Mouse (Mus musculus): ENCODE measurements at regions not wholly inside any gene's neighbourhood (a gene's known extent, or its start where the extent isn't known, plus 50 kb on each side); places are given as distances from the start of the nearest gene placed in this dataset.

GRCm38 (mm10) chr16:50709727-50710126 lies 118.8 kb upstream of the Ccdc54 start:
- no peak for DNase-seq (ENCODE audit: low spot score)

GRCm38 (mm10) chr16:50707906-50708305 lies 117.0 kb upstream of the Ccdc54 start:
- DNase-seq (ENCODE audit: low spot score) = no peak

GRCm38 (mm10) chr16:50705921-50706320 lies 115.0 kb upstream of the Ccdc54 start:
- DNase-seq (ENCODE audit: low spot score) = no peak

- DNase-seq (ENCODE audit: low spot score) = no peak
Observed at GRCm38 (mm10) chr16:50700811-50701517, 110.0 kb upstream of the Ccdc54 start.

- DNase-seq (ENCODE audit: low spot score) = no peak
Observed at GRCm38 (mm10) chr16:50700123-50700522, 109.2 kb upstream of the Ccdc54 start.

GRCm38 (mm10) chr16:50697722-50698121 lies 106.8 kb upstream of the Ccdc54 start:
- DNase-seq (ENCODE audit: low spot score) = no peak

- no peak for DNase-seq (ENCODE audit: low spot score)
Observed at GRCm38 (mm10) chr16:50696052-50696451, 105.1 kb upstream of the Ccdc54 start.

GRCm38 (mm10) chr16:50694045-50694444 lies 103.1 kb upstream of the Ccdc54 start:
- DNase-seq (ENCODE audit: low spot score) = no peak

GRCm38 (mm10) chr16:50690818-50691217 lies 99.9 kb upstream of the Ccdc54 start:
- no peak for DNase-seq (ENCODE audit: low spot score)

- DNase-seq (ENCODE audit: low spot score) = no peak
Observed at GRCm38 (mm10) chr16:50689525-50689924, 98.6 kb upstream of the Ccdc54 start.

GRCm38 (mm10) chr16:50688818-50689506 lies 98.0 kb upstream of the Ccdc54 start:
- DNase-seq (ENCODE audit: low spot score) = no peak

GRCm38 (mm10) chr16:50679698-50680097 lies 88.7 kb upstream of the Ccdc54 start:
- DNase-seq (ENCODE audit: low spot score) = no peak

GRCm38 (mm10) chr16:50673339-50673738 lies 82.4 kb upstream of the Ccdc54 start:
- DNase-seq (ENCODE audit: low spot score) = no peak

GRCm38 (mm10) chr16:50672713-50673112 lies 81.8 kb upstream of the Ccdc54 start:
- DNase-seq (ENCODE audit: low spot score) = no peak

- no peak for DNase-seq (ENCODE audit: low spot score)
Observed at GRCm38 (mm10) chr16:50671170-50671569, 80.2 kb upstream of the Ccdc54 start.

GRCm38 (mm10) chr16:50664240-50664639 lies 73.3 kb upstream of the Ccdc54 start:
- DNase-seq (ENCODE audit: low spot score) = no peak
